Mouse (Mus musculus): ENCODE results near the gene Ppp6r1. TPM values are rescaled to one million over a fixed set of nuclear protein-coding genes. Genes with fewer than 3 reads are reported as not detected.
"Not testable (repeated sequence)": the region's sequence is repeated elsewhere in the genome, so short reads cannot be mapped to it uniquely, and the experiment has no call there.

Gene Ppp6r1
- polyA plus RNA-seq, 1 experiment from 2014 or later: 8.1 TPM

GRCm38 (mm10) chr7:4611511-4611910 lies 47.3 kb downstream of the Ppp6r1 start:
- no peak overlapping the region for H3K4me3 ChIP-seq (replicated peaks)
- no peak overlapping the region for H3K9ac ChIP-seq
- H3K9me3 ChIP-seq: no peaks in the 10 kb centered on the region
- H3K27me3 ChIP-seq (replicated peaks): no peaks in the 10 kb centered on the region
- 81% methylated on average over 12 of the region's 12 CpGs for WGBS
- H3K4me2 ChIP-seq (replicated peaks): no peak overlapping the region
- ATAC-seq: no peak
- no peak overlapping the region for H3K27ac ChIP-seq
- H3K4me1 ChIP-seq (replicated peaks): no peaks in the 10 kb centered on the region
- H3K36me3 ChIP-seq: no peaks in the 10 kb centered on the region

GRCm38 (mm10) chr7:4608002-4608401 lies 50.8 kb downstream of the Ppp6r1 start:
- 53% methylated on average over 5 of the region's 5 CpGs for WGBS
- no peaks in the 10 kb centered on the region for H3K4me1 ChIP-seq (replicated peaks)
- no peak overlapping the region for H3K9ac ChIP-seq
- no peaks in the 10 kb centered on the region for H3K36me3 ChIP-seq
- peak; percentile 91 for ATAC-seq
- no peak overlapping the region for H3K27ac ChIP-seq
- H3K4me3 ChIP-seq (replicated peaks): no peak overlapping the region
- no peaks in the 10 kb centered on the region for H3K9me3 ChIP-seq
- no peaks in the 10 kb centered on the region for H3K27me3 ChIP-seq (replicated peaks)
- no peak overlapping the region for H3K4me2 ChIP-seq (replicated peaks)

- no peaks in the 10 kb centered on the region for H3K27me3 ChIP-seq (replicated peaks)
- no peaks in the 10 kb centered on the region for H3K4me1 ChIP-seq (replicated peaks)
- WGBS: 54% methylated on average over 6 of the region's 6 CpGs
- peak; percentile 46 for ATAC-seq
- no peaks in the 10 kb centered on the region for H3K36me3 ChIP-seq
- H3K4me2 ChIP-seq (replicated peaks): 0 out of 2 replicates have a peak within 1 kb of the TSS, but pooled peaks have one; percentile 0
- 0 out of 2 replicates have a peak within 1 kb of the TSS, but pooled peaks have one; percentile 3 for H3K27ac ChIP-seq
- no peak within 1 kb of the TSS for H3K4me3 ChIP-seq (replicated peaks)
- H3K9me3 ChIP-seq: no peaks in the 10 kb centered on the region
- H3K9ac ChIP-seq: no peak within 1 kb of the TSS
Observed at GRCm38 (mm10) chr7:4603873-4604272, 54.9 kb downstream of the Ppp6r1 start, which contains the start of gene Ptprh. TSS of gene Ptprh (minus strand) at chr7:4604041.

GRCm38 (mm10) chr7:4602969-4603368 lies 55.9 kb downstream of the Ppp6r1 start:
- Histone ChIP-seq H3K36me3 (no peaks in the 10 kb centered on the region), H3K27ac (peak overlapping the region; percentile 3; the same call in 1 of the 2 replicates), H3K4me1 (replicated peaks) (no peaks in the 10 kb centered on the region), H3K27me3 (replicated peaks) (no peaks in the 10 kb centered on the region), H3K9ac (no peak overlapping the region), H3K9me3 (no peaks in the 10 kb centered on the region), H3K4me3 (replicated peaks) (no peak overlapping the region), H3K4me2 (replicated peaks) (peak overlapping the region; percentile 0; the same call in 1 of the 2 replicates)
- 83% methylated on average over 6 of the region's 6 CpGs for WGBS
- ATAC-seq: peak; percentile 81

GRCm38 (mm10) chr7:4597046-4597445 lies 61.8 kb downstream of the Ppp6r1 start:
- H3K4me1 ChIP-seq (replicated peaks); H3K36me3 ChIP-seq; H3K27me3 ChIP-seq (replicated peaks); H3K4me3 ChIP-seq (replicated peaks); H3K9me3 ChIP-seq; ATAC-seq; H3K9ac ChIP-seq; H3K4me2 ChIP-seq (replicated peaks); H3K27ac ChIP-seq: not testable (repeated sequence)
- 72% methylated on average over 4 of the region's 4 CpGs for WGBS

Other genes starting within 250 kb of the Ppp6r1 start
- 28.7 and 28.9 TPM in 2 replicates for gene Rdh13, start 213.4 kb downstream of the Ppp6r1 start, polyA plus RNA-seq (2015; fragmentation: Nextera tagmentation; extraction: Ambion mirVana)
- 3.4 and 3.9 TPM in 2 replicates for gene Eps8l1, start 198.3 kb downstream of the Ppp6r1 start, polyA plus RNA-seq (2015; fragmentation: Nextera tagmentation; extraction: Ambion mirVana)
- 42.4 and 45.8 TPM in 2 replicates for gene Ppp1r12c, start 157.3 kb downstream of the Ppp6r1 start, polyA plus RNA-seq (2015; fragmentation: Nextera tagmentation; extraction: Ambion mirVana)
- gene Tnnt1, start 142.6 kb downstream of the Ppp6r1 start, polyA plus RNA-seq (2015; fragmentation: Nextera tagmentation; extraction: Ambion mirVana): 21.3 and 27.1 TPM in 2 replicates
- gene Tnni3, start 134.8 kb downstream of the Ppp6r1 start, polyA plus RNA-seq (2015; fragmentation: Nextera tagmentation; extraction: Ambion mirVana): 2.2 and 3.0 TPM in 2 replicates
- 1.1 TPM in 2 replicates for gene Dnaaf3, start 126.6 kb downstream of the Ppp6r1 start, polyA plus RNA-seq (2015; fragmentation: Nextera tagmentation; extraction: Ambion mirVana)
- gene Syt5, start 111.5 kb downstream of the Ppp6r1 start, polyA plus RNA-seq (2015; fragmentation: Nextera tagmentation; extraction: Ambion mirVana): 7.3 and 7.7 TPM in 2 replicates
- gene Ptprh, start 55.0 kb downstream of the Ppp6r1 start, polyA plus RNA-seq (2015; fragmentation: Nextera tagmentation; extraction: Ambion mirVana): 1.1 and 1.6 TPM in 2 replicates
- 9.1 and 11.7 TPM in 2 replicates for gene Tmem86b, start 27.6 kb downstream of the Ppp6r1 start, polyA plus RNA-seq (2015; fragmentation: Nextera tagmentation; extraction: Ambion mirVana)
- 92.4 and 98.2 TPM in 2 replicates for gene Hspbp1, start 26.0 kb upstream of the Ppp6r1 start, polyA plus RNA-seq (2015; fragmentation: Nextera tagmentation; extraction: Ambion mirVana)
- 0.63 and 1.1 TPM in 2 replicates for gene Brsk1, start 31.6 kb upstream of the Ppp6r1 start, polyA plus RNA-seq (2015; fragmentation: Nextera tagmentation; extraction: Ambion mirVana)
- 2.2 and 3.6 TPM in 2 replicates for gene Tmem150b, start 66.2 kb upstream of the Ppp6r1 start, polyA plus RNA-seq (2015; fragmentation: Nextera tagmentation; extraction: Ambion mirVana)
- gene Kmt5c, start 81.1 kb upstream of the Ppp6r1 start, polyA plus RNA-seq (2015; fragmentation: Nextera tagmentation; extraction: Ambion mirVana): 63.7 and 66.8 TPM in 2 replicates
- 45.5 and 53.0 TPM in 2 replicates for gene Cox6b2, start 94.1 kb upstream of the Ppp6r1 start, polyA plus RNA-seq (2015; fragmentation: Nextera tagmentation; extraction: Ambion mirVana)
- not detected in 2 replicates for gene Fam71e2, start 112.3 kb upstream of the Ppp6r1 start, polyA plus RNA-seq (2015; fragmentation: Nextera tagmentation; extraction: Ambion mirVana)
- gene Il11, start 123.8 kb upstream of the Ppp6r1 start, polyA plus RNA-seq (2015; fragmentation: Nextera tagmentation; extraction: Ambion mirVana): 0.14 and 0.24 TPM in 2 replicates
- gene Tmem190, start 123.9 kb upstream of the Ppp6r1 start, polyA plus RNA-seq (2015; fragmentation: Nextera tagmentation; extraction: Ambion mirVana): 1.1 and 1.8 TPM in 2 replicates
- gene Tmem238, start 130.6 kb upstream of the Ppp6r1 start, polyA plus RNA-seq (2015; fragmentation: Nextera tagmentation; extraction: Ambion mirVana): 40.4 and 40.6 TPM in 2 replicates
- 328 and 339 TPM in 2 replicates for gene Rpl28, start 133.9 kb upstream of the Ppp6r1 start, polyA plus RNA-seq (2015; fragmentation: Nextera tagmentation; extraction: Ambion mirVana)
- 303 and 321 TPM in 2 replicates for gene Ube2s, start 153.6 kb upstream of the Ppp6r1 start, polyA plus RNA-seq (2015; fragmentation: Nextera tagmentation; extraction: Ambion mirVana)
- gene Shisa7, start 185.7 kb upstream of the Ppp6r1 start, polyA plus RNA-seq (2015; fragmentation: Nextera tagmentation; extraction: Ambion mirVana): 0.21 and 0.27 TPM in 2 replicates
- gene Isoc2b, start 211.2 kb upstream of the Ppp6r1 start, polyA plus RNA-seq (2015; fragmentation: Nextera tagmentation; extraction: Ambion mirVana): 9.7 and 15.5 TPM in 2 replicates
- 0.68 and 1.0 TPM in 2 replicates for gene Isoc2a, start 218.1 kb upstream of the Ppp6r1 start, polyA plus RNA-seq (2015; fragmentation: Nextera tagmentation; extraction: Ambion mirVana)
- not detected in 2 replicates for gene Gm36210, start 247.5 kb upstream of the Ppp6r1 start, polyA plus RNA-seq (2015; fragmentation: Nextera tagmentation; extraction: Ambion mirVana)

Measured in intestine, embryonic 15.5 days (tissue).